Mouse (Mus musculus) midbrain, embryonic 15.5 days (tissue): ENCODE data around the gene Pomt1. TPM values are rescaled to one million over a fixed set of nuclear protein-coding genes. Genes with fewer than 3 reads are reported as not detected.
A peak's percentile ranks its signal among the peaks of the same experiment; 100 is the strongest.

Experiments used
- ATAC-seq: fragments of 200-750 bp; cut with Nextera tagmentation; replicated peaks from 2 replicates; pipeline ENCODE4 v1.8.0; 2017; ENCODE audit warnings: moderate TSS enrichment
- H3K27ac ChIP-seq: fragments of 300-500 bp; sonication (generic); 2 replicates; pipeline ENCODE4 v1.5.1; 2015; ENCODE audit warnings: mild to moderate bottlenecking, inconsistent platforms
- H3K27me3 ChIP-seq: fragments of 300-500 bp; sonication (generic); replicated peaks from 2 replicates; pipeline ENCODE4 v1.6.1; 2015; ENCODE audit warnings: inconsistent platforms
- H3K36me3 ChIP-seq: fragments of 300-500 bp; sonication (generic); replicated peaks from 2 replicates; pipeline ENCODE4 v1.6.1; 2015; ENCODE audit warnings: inconsistent platforms
- H3K4me1 ChIP-seq: fragments of 300-500 bp; sonication (generic); 2 replicates; pipeline ENCODE4 v1.6.1; 2015; ENCODE audit warnings: inconsistent platforms
- H3K4me2 ChIP-seq: fragments of 300-500 bp; sonication (generic); 2 replicates; pipeline ENCODE4 v1.6.1; 2015; ENCODE audit warnings: inconsistent platforms, mild to moderate bottlenecking, moderate library complexity
- H3K4me3 ChIP-seq: fragments of 300-500 bp; sonication (generic); 2 replicates; pipeline ENCODE4 v1.5.1; 2015; ENCODE audit warnings: mild to moderate bottlenecking, inconsistent platforms
- H3K9ac ChIP-seq: fragments of 300-500 bp; sonication (generic); 2 replicates; pipeline ENCODE4 v1.6.1; 2015; ENCODE audit warnings: mild to moderate bottlenecking, inconsistent platforms
- H3K9me3 ChIP-seq: fragments of 300-500 bp; sonication (generic); 2 replicates; pipeline ENCODE4 v1.6.1; 2016; ENCODE audit warnings: inconsistent platforms
- WGBS: fragments of 180-500 bp; shearing (Covaris S2); methylation state at CpG from one replicate; pipeline ENCODE4 v1.1.7; 2015; ENCODE audit warnings: mixed read lengths; 5-methylcytosine and 5-hydroxymethylcytosine counted together
- polyA plus RNA-seq: library from polyadenylated mRNA; unstranded; fragments of >200 nt; fragmentation: Nextera tagmentation; extraction: Ambion mirVana; gene quantifications from 2 replicates; pipeline ENCODE4 v1.2.1, GENCODE M21; 2015

Pomt1 gene
- polyA plus RNA-seq, 1 experiment from 2014 or later = 37.7 TPM

- no peak overlapping the region for H3K27ac ChIP-seq
- 94% methylated on average over 8 of the region's 8 CpGs for WGBS
- no peak overlapping the region for H3K9ac ChIP-seq
- H3K4me1 ChIP-seq = no peaks in the 10 kb centered on the region; the same call in 1 of the 2 replicates
- H3K9me3 ChIP-seq = no peaks in the 10 kb centered on the region
- H3K36me3 ChIP-seq = peaks cover 84% of the 10 kb centered on the region
- ATAC-seq = no peak
- H3K27me3 ChIP-seq = no peaks in the 10 kb centered on the region
- H3K4me3 ChIP-seq = no peak overlapping the region
- H3K4me2 ChIP-seq = no peak overlapping the region
Observed at GRCm38 (mm10) chr2:32211689-32212088, 24.7 kb upstream of the Pomt1 start.

- Histone ChIP-seq H3K9ac (no peak overlapping the region), H3K27me3 (no peaks in the 10 kb centered on the region), H3K4me1 (no peaks in the 10 kb centered on the region; the same call in 1 of the 2 replicates), H3K9me3 (no peaks in the 10 kb centered on the region), H3K36me3 (peaks cover 84% of the 10 kb centered on the region), H3K27ac (no peak overlapping the region), H3K4me3 (no peak overlapping the region), H3K4me2 (no peak overlapping the region)
- WGBS = 70% methylated on average over 10 of the region's 10 CpGs
- no peak for ATAC-seq
Observed at GRCm38 (mm10) chr2:32213000-32213399, 23.4 kb upstream of the Pomt1 start.

- Histone ChIP-seq H3K36me3 (peaks cover 85% of the 10 kb centered on the region), H3K9me3 (no peaks in the 10 kb centered on the region), H3K4me1 (no peaks in the 10 kb centered on the region; the same call in 1 of the 2 replicates), H3K4me3 (no peak overlapping the region), H3K27me3 (no peaks in the 10 kb centered on the region), H3K27ac (no peak overlapping the region), H3K9ac (no peak overlapping the region), H3K4me2 (no peak overlapping the region)
- 91% methylated on average over 10 of the region's 10 CpGs for WGBS
- ATAC-seq = no peak
Observed at GRCm38 (mm10) chr2:32215576-32215975, 20.8 kb upstream of the Pomt1 start.

- Histone ChIP-seq H3K9me3 (no peaks in the 10 kb centered on the region), H3K27ac (no peak overlapping the region), H3K9ac (no peak overlapping the region), H3K27me3 (no peaks in the 10 kb centered on the region), H3K36me3 (peaks cover 93% of the 10 kb centered on the region), H3K4me2 (no peak overlapping the region), H3K4me3 (no peak overlapping the region), H3K4me1 (no peaks in the 10 kb centered on the region; the same call in 1 of the 2 replicates)
- WGBS = 88% methylated on average over 10 of the region's 10 CpGs
- ATAC-seq = no peak
Observed at GRCm38 (mm10) chr2:32216506-32216905, 19.9 kb upstream of the Pomt1 start.

- no peak for ATAC-seq
- Histone ChIP-seq H3K27ac (no peak overlapping the region), H3K9me3 (no peaks in the 10 kb centered on the region), H3K36me3 (peaks cover 93% of the 10 kb centered on the region), H3K27me3 (no peaks in the 10 kb centered on the region), H3K4me1 (no peaks in the 10 kb centered on the region; the same call in 1 of the 2 replicates), H3K9ac (no peak overlapping the region), H3K4me3 (no peak overlapping the region), H3K4me2 (no peak overlapping the region)
- WGBS = 85% methylated on average over 8 of the region's 8 CpGs
Observed at GRCm38 (mm10) chr2:32217656-32218055, 18.7 kb upstream of the Pomt1 start.

GRCm38 (mm10) chr2:32218113-32218512 is 18.3 kb upstream of the Pomt1 start:
- no peaks in the 10 kb centered on the region for H3K27me3 ChIP-seq
- H3K36me3 ChIP-seq = peaks cover 93% of the 10 kb centered on the region
- no peak overlapping the region for H3K9ac ChIP-seq
- H3K9me3 ChIP-seq = no peaks in the 10 kb centered on the region
- no peak overlapping the region for H3K4me3 ChIP-seq
- 95% methylated on average over 5 of the region's 5 CpGs for WGBS
- no peak overlapping the region for H3K4me2 ChIP-seq
- no peak for ATAC-seq
- no peak overlapping the region for H3K27ac ChIP-seq
- no peaks in the 10 kb centered on the region; the same call in 1 of the 2 replicates for H3K4me1 ChIP-seq

- no peak overlapping the region for H3K9ac ChIP-seq
- H3K27me3 ChIP-seq = no peaks in the 10 kb centered on the region
- peaks cover 95% of the 10 kb centered on the region for H3K36me3 ChIP-seq
- ATAC-seq = no peak
- no peak overlapping the region for H3K27ac ChIP-seq
- H3K4me3 ChIP-seq = no peak overlapping the region
- H3K4me2 ChIP-seq = no peak overlapping the region
- no peaks in the 10 kb centered on the region for H3K9me3 ChIP-seq
- 87% methylated on average over 11 of the region's 11 CpGs for WGBS
- H3K4me1 ChIP-seq = no peaks in the 10 kb centered on the region
Observed at GRCm38 (mm10) chr2:32218541-32219334, 17.7 kb upstream of the Pomt1 start.

- Histone ChIP-seq H3K4me2 (no peak overlapping the region), H3K4me1 (no peaks in the 10 kb centered on the region), H3K9me3 (no peaks in the 10 kb centered on the region), H3K4me3 (no peak overlapping the region), H3K9ac (no peak overlapping the region), H3K27me3 (no peaks in the 10 kb centered on the region), H3K36me3 (peaks cover 95% of the 10 kb centered on the region), H3K27ac (no peak overlapping the region)
- 96% methylated on average over 14 of the region's 14 CpGs for WGBS
- no peak for ATAC-seq
Observed at GRCm38 (mm10) chr2:32219501-32219900, 16.9 kb upstream of the Pomt1 start.

GRCm38 (mm10) chr2:32220021-32220420 is 16.4 kb upstream of the Pomt1 start:
- Histone ChIP-seq H3K4me3 (no peak overlapping the region), H3K4me2 (no peak overlapping the region), H3K27me3 (no peaks in the 10 kb centered on the region), H3K9ac (no peak overlapping the region), H3K36me3 (peaks cover 94% of the 10 kb centered on the region), H3K4me1 (no peaks in the 10 kb centered on the region), H3K27ac (no peak overlapping the region), H3K9me3 (no peaks in the 10 kb centered on the region)
- ATAC-seq = no peak
- 93% methylated on average over 6 of the region's 6 CpGs for WGBS

GRCm38 (mm10) chr2:32220969-32221368 is 15.4 kb upstream of the Pomt1 start:
- Histone ChIP-seq H3K4me2 (no peak overlapping the region), H3K4me1 (no peaks in the 10 kb centered on the region), H3K9ac (no peak overlapping the region), H3K9me3 (no peaks in the 10 kb centered on the region), H3K27ac (no peak overlapping the region), H3K27me3 (no peaks in the 10 kb centered on the region), H3K36me3 (peaks cover 88% of the 10 kb centered on the region), H3K4me3 (no peak overlapping the region)
- no peak for ATAC-seq
- WGBS = 96% methylated on average over 10 of the region's 10 CpGs

GRCm38 (mm10) chr2:32221577-32221976 is 14.8 kb upstream of the Pomt1 start:
- Histone ChIP-seq H3K9ac (no peak overlapping the region), H3K4me3 (no peak overlapping the region)
- 88% methylated on average over 7 of the region's 7 CpGs for WGBS

GRCm38 (mm10) chr2:32222057-32222456 is 14.3 kb upstream of the Pomt1 start:
- no peak overlapping the region for H3K9ac ChIP-seq
- H3K4me1 ChIP-seq = no peaks in the 10 kb centered on the region
- H3K9me3 ChIP-seq = no peaks in the 10 kb centered on the region
- ATAC-seq = no peak
- WGBS = 86% methylated on average over 10 of the region's 10 CpGs
- H3K4me3 ChIP-seq = no peak overlapping the region
- H3K4me2 ChIP-seq = no peak overlapping the region
- H3K36me3 ChIP-seq = peaks cover 89% of the 10 kb centered on the region
- no peaks in the 10 kb centered on the region for H3K27me3 ChIP-seq
- no peak overlapping the region for H3K27ac ChIP-seq

More at GRCm38 (mm10) chr2:32221577-32221976, 14.8 kb upstream of the Pomt1 start:
- H3K9me3 ChIP-seq = no peaks in the 10 kb centered on the region
- no peaks in the 10 kb centered on the region for H3K27me3 ChIP-seq
- no peak overlapping the region for H3K4me2 ChIP-seq
- ATAC-seq = no peak
- no peaks in the 10 kb centered on the region for H3K4me1 ChIP-seq
- no peak overlapping the region for H3K27ac ChIP-seq
- peaks cover 89% of the 10 kb centered on the region for H3K36me3 ChIP-seq

GRCm38 (mm10) chr2:32235433-32235832 is 957 bp upstream of the Pomt1 start:
- H3K4me1 ChIP-seq = peaks cover 25% of the 10 kb centered on the region
- peaks cover 30% of the 10 kb centered on the region for H3K36me3 ChIP-seq
- no peaks in the 10 kb centered on the region for H3K27me3 ChIP-seq
- H3K4me2 ChIP-seq = peak overlapping the region; percentile 85
- WGBS = 36% methylated on average over 7 of the region's 7 CpGs
- peak overlapping the region; percentile 80 for H3K4me3 ChIP-seq
- H3K9ac ChIP-seq = peak overlapping the region; percentile 68
- H3K9me3 ChIP-seq = no peaks in the 10 kb centered on the region
- H3K27ac ChIP-seq = peak overlapping the region; percentile 84; the same call in 1 of the 2 replicates
- ATAC-seq = no peak
